Mouse (Mus musculus): ENCODE results near the gene Ppp6r3.

Ppp6r3 gene

DNA sequence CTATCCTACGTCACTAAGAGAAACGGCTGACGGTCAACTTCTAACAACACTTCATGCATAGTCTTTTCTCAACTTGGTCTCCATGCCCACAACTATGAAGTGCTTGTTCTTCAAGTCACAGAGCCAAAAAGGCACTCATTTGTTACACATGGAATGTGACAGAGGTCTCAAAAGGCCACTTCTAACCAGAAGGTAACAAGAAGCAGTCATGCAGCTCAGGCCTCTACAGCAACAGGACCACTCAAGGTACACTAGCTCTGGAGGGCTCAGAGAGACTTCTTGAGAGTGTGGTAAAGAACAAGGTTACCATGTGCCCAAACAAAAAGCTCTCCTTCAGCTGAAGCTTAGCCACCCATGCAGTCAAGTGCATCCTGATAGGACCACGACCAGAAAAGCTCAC is 46.9 kb downstream of the Ppp6r3 start:
- no peak for DNase-seq (ENCODE audit: low spot score in 2 of 2)

DNA sequence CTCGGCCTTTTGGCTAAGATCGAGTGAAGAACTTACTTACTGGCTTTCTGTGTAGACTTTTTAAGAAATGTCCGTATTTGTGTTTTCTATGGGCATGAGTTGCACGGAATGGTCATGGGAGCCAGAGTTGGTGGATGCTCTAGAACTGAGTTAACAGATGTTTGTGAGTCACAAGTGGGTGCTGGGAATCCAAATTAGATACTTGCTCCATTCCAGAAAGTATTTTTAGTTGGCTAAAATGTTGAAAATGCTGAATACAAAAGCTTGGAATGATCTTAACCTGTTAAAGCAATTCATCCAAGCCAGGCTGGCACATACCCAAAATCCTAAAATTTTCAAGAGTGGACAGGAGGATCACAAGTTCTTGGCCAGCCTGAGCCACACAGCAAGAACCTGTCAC is 48.0 kb downstream of the Ppp6r3 start:
- peak in 1 of 2 experiments; percentile 35 for DNase-seq (ENCODE audit: low spot score in 2 of 2)

DNA sequence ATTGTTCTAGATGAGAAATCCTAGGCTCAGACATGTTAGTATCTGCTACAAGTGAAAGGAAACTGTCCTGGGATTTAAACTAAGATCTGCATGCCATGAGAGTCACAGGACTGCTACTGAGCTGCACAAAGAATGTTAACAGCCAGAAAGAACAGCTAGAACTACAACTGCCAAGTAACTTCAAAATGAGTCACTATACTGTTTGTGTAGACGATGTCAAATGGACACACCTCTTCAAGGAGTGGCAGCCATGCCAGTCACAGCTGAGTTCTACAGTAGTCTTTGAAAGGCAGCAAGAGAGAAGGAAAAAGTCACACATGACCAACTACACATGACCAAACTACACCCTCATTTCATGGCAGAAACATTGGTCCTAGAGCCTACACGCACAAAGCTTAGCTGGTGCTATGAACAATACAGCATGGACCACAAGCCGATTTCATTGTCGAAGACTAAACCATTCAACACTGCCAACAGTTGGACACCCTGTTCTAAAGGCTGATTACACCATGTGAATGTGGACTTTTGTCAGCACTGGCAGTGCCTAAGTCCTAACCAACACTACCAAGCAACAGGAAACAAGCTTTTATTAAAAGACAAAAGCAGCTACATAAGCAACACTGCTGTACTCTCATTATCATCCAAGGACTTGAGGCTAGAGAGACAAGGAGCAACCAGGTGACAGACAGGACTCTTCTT is 55.9 kb downstream of the Ppp6r3 start:
- DNase-seq (ENCODE audit: low spot score in 2 of 2), result no peak

GRCm38 (mm10) chr19:3497216-3497615 is 78.3 kb downstream of the Ppp6r3 start:
- DNase-seq (ENCODE audit: low spot score in 2 of 2), result no peak

GRCm38 (mm10) chr19:3489826-3490225 is 85.7 kb downstream of the Ppp6r3 start:
- DNase-seq (ENCODE audit: low spot score in 2 of 2), result no peak

GRCm38 (mm10) chr19:3482831-3483230 is 92.7 kb downstream of the Ppp6r3 start:
- DNase-seq (ENCODE audit: low spot score in 2 of 2), result peak; percentile 25 to 64

GRCm38 (mm10) chr19:3480101-3480500 is 95.4 kb downstream of the Ppp6r3 start:
- DNase-seq (ENCODE audit: low spot score in 2 of 2), result peak in 1 of 2 experiments; percentile 46

DNA sequence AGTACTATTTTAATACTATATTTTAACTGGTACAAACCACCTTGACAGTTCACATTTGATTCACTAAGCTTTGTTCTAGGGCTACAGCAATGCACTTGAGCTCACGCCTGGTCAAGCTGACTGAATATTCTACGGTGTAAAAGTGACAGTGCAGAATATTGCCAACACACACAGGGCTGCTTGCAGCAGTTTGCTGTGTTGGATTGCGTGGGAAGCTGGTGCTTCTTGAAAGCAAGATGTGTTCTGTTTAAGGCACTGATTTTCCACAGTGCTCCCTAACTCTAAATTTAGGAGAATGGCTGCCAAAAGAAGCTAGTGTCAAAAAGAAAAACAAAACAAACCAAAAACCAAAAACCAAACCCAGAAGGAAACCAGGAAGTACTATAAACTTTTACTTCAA is 98.6 kb downstream of the Ppp6r3 start:
- peak; percentile 33 to 67 for DNase-seq (ENCODE audit: low spot score in 2 of 2)

DNA sequence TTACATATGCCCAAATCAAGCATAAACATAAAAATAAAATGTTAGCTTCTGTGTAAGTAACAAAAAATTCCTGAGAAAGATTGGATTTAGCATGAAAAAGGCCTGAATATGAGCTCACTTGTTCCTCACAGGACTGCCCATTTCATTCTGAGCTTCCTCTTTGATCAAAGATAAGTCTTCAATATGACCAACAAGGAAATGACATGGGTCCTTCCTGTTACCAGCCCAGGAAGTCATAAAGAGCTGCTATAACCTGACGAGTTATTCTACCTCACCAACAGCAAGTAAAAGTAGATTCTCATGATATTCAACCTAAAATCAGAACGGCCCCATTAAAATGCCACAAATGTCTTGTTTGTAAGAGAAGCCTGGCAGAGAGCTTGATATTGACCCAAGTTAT is 104.3 kb downstream of the Ppp6r3 start:
- DNase-seq (ENCODE audit: low spot score in 2 of 2), result no peak

DNA sequence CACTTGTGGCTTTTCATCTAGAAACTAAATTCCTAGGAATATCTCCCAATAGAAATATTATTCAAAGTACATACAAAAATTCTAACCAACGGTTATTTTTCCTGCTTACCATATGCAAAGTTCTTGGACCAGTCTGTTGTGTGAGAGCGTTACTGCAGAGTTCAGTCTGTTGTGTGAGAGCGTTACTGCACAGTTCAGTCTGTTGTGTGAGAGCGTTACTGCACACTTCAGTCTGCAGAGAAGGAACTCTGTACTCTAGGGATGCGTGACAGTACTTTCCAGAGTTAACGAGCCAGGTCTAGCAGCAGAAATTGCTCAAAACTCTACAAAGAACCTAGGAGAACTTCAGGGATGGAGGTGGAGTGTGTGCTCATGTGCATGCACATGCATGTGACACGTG is 108.0 kb downstream of the Ppp6r3 start:
- no peak for DNase-seq (ENCODE audit: low spot score in 2 of 2)

DNA sequence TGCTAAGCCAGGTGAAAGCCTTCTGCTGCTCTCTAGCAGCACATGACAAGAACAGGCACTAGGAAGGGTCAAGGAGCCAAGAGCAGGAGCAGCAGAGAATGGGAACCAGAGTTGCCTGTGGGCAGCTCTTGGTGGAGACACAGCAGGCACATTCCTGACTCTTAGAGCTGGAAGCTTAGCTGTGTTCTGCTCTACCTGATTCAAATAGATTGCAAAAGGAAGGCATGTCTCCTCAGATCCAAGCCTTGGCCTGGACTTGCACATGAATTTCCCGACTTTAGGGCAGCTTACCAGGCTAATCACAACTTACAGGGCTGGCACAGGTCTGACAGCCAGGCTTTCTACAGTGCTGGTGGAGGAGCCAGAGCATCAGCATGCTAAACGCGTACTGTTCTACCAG is 115.6 kb downstream of the Ppp6r3 start:
- no peak for DNase-seq (ENCODE audit: low spot score in 2 of 2)

DNA sequence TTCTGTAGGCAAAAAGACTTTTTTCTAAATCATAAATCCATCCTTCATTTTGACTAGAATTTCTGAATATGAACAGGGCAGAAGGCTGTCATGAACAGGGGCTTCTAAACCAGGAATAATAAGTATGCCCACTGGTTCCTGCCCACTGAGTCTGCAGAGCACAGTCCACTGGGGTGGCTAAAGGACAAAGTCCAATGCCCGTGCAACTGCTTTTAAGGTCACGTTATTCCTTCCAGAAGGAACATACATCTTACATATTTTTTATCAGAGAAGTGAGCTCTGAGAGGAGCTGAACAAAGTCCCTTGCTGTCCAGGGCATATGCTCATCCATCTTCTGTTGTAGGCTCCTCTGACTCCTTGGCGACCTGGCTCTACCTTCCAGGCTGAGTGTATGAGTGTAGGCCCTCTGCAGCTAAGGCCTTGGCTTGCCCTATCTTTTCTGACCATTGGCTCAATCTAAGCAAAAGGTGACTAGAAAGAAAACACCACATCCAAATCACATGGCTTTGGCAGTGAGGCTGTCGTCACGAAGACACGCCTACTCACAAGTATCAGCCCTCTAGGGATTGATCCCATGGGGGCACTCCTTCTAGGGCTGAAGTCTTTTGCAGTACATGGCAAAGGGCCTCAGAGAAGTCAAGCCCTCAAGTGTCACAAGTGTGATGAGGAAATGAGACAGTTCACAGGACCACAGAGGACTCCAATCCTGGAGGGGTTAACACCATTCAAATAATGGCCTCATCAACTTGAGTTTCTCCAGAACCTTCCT is 117.0 kb downstream of the Ppp6r3 start:
- no peak for DNase-seq (ENCODE audit: low spot score in 2 of 2)

GRCm38 (mm10) chr19:3457700-3458099 is 117.8 kb downstream of the Ppp6r3 start:
- no peak for DNase-seq (ENCODE audit: low spot score in 2 of 2)

GRCm38 (mm10) chr19:3451649-3452048 is 123.9 kb downstream of the Ppp6r3 start:
- DNase-seq (ENCODE audit: low spot score in 2 of 2), result peak in 1 of 2 experiments; percentile 16

GRCm38 (mm10) chr19:3451170-3451569 is 124.4 kb downstream of the Ppp6r3 start:
- DNase-seq (ENCODE audit: low spot score in 2 of 2), result peak; percentile 22 to 84

DNA sequence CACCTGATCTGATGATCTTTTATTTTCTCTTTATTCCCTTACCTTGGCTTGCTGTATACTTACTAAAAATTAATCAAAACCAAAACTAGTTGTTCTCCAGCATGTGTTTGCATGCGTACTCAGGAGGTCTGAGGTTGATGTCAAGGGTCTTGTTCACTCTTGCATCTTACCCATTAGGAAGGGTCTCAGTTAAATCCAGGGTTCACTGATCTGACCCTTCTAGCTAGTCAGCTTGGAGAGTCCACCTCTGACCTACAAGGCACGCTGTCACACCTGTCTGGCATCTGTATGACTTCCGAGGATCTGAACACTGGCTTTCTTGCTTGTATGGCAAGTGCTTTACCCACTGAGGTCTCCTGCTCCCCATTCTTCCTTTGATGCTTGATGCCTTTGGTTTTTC is 124.8 kb downstream of the Ppp6r3 start:
- no peak for DNase-seq (ENCODE audit: low spot score in 2 of 2)

- DNase-seq (ENCODE audit: low spot score in 2 of 2), result no peak
These were observed 126.3 kb downstream of the Ppp6r3 start for GRCm38 (mm10) chr19:3449248-3449647.

DNA sequence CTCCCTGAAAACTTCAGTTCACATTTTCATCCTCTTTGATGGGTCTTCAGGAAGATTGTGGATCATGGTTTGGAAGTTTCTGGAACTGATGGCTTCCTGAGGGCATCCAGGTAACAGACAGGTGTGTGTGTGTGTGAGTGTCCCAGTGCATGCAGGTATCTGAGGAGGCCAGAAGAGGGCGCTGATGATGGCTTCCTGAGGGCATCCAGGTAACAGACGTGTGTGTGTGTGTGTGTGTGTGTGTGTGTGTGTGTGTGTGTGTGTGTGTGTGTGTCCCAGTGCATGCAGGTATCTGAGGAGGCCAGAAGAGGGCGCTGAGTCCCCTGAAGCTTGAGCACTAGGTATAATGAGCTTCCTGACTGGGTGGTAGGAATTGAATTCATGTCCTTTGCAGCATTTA is 128.2 kb downstream of the Ppp6r3 start:
- DNase-seq (ENCODE audit: low spot score in 2 of 2), result no peak

DNA sequence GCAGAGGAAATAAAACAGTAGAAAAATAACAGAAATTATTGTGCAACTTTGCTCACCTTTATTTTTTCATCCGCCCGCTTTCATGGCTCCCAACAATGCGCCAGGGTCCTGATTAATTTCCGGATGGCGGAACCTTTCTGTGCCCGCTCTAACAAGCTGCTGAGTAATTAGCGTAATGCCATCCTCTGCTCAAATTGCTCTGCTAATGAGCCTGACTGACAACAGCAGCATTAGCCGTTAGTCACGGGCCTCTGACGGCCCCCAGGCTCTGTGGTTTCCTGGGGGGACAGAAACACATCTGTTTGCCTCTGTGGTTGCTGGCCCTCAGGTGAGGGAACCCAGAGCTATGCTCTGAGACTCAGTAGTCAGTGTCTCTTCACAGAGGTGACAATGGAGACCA is 134.5 kb downstream of the Ppp6r3 start:
- DNase-seq (ENCODE audit: low spot score in 2 of 2), result no peak

DNA sequence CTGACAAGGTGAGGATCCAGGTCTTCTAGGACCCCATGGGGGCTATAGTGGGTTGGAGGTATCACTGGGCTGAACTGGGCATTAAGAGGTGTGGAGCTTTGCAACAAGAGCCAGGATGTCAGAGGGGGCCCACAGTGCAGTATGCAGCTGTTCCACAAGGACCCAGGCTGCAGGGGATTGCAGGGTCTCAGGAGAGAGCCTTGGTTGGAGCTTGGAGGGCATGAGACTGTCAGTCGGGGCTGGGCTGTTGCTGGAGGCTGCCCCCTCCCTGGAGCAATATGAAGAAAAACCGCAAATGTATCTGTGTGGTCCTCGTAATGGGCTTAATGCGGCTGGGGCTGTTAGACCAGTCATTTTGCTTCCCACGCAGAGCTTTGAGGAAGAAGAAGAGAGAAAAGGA is 134.9 kb downstream of the Ppp6r3 start:
- DNase-seq (ENCODE audit: low spot score in 2 of 2), result no peak

GRCm38 (mm10) chr19:3437980-3438379 is 137.6 kb downstream of the Ppp6r3 start:
- DNase-seq (ENCODE audit: low spot score in 2 of 2), result no peak

GRCm38 (mm10) chr19:3436840-3437239 is 138.7 kb downstream of the Ppp6r3 start:
- DNase-seq (ENCODE audit: low spot score in 2 of 2), result no peak

GRCm38 (mm10) chr19:3435824-3436223 is 139.7 kb downstream of the Ppp6r3 start:
- DNase-seq (ENCODE audit: low spot score in 2 of 2), result no peak
